Mouse (Mus musculus): ENCODE results near the gene Fbxl2.
"Not testable (repeated sequence)": the region's sequence is repeated elsewhere in the genome, so short reads cannot be mapped to it uniquely, and the experiment has no call there.

Fbxl2 gene

DNA sequence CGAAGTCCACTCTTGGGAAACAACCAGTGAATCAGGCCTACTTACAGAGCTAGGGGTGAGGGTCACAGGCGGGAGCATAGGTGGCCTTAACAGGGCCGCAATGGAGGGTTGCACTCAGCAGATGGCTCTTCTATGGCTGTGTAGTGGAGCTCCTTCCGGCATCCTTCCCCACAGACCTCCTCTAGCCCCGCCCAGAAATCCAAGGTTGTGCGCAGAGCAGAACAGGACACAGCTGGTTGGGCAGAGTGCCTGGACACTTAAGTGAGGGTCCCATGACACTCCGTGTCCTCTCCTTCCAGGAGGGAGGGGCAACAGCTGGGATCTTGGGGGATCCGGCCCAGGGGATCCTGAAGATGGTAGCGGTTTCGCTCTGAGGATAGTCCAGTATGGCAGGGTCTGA is at the start of gene Fbxl2:
Gene Fbxl2 (minus strand): TSS at position 164 of the 400 bp plus-strand sequence.
- DNase-seq, result no peak

DNA sequence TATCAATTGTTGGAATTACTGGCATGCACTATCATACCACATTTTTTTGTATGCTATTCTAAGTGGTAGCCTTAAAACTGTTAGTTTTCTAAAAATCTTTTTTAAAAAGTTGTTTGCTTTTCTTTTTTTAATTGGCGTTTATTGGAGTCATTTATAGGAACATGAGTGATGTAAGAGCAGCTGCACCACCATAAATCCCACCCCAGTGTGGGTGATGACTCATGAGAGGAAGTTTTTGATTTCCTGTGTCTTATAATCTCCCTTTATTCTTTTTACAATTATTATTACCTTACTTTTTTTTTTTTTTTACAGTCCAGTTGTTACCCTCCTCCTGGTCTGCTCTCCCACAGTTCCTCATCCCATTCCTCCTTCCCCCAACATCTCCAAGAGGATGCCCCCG is 48.9 kb upstream of the Fbxl2 start:
- no peak for DNase-seq

DNA sequence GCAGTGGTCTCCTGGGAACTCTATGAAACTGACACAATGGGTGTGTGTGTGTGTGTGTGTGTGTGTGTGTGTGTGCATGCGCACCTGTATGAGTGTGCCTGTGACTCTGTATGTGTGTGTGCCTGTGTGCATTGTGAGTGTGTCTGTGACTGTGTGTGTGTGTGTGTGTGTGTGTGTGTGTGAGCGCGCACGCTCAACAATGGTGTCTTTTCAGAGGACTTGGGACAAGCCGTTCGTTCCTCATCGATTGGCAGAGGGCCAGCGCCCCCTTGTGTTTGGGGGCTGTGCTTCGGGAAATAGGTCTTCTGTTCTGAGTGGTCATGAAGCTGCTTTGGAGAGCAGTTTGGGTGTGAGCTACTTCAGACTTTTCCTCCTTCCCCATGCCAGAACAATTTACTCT is 46.2 kb upstream of the Fbxl2 start:
- not testable (repeated sequence) for DNase-seq

DNA sequence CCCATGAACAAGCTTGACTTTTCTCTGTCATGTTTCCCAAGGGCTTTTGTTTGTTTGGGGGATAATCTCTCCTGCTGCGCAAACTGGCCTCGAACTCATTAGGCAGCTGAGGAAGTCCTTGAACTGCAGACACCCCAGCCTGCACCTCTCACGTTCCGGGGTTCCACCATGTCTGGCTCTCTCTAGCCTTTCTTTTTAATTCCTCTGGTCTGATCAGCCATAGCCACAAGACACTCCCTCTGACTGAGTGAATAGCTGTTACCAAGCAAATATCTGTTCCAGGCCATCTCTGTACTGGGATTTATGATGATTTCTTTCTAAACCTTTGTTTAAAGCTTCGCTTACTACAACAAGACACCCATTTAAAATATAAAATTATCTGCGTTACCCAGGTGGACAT is 42.9 kb upstream of the Fbxl2 start:
- DNase-seq, result not testable (repeated sequence)

DNA sequence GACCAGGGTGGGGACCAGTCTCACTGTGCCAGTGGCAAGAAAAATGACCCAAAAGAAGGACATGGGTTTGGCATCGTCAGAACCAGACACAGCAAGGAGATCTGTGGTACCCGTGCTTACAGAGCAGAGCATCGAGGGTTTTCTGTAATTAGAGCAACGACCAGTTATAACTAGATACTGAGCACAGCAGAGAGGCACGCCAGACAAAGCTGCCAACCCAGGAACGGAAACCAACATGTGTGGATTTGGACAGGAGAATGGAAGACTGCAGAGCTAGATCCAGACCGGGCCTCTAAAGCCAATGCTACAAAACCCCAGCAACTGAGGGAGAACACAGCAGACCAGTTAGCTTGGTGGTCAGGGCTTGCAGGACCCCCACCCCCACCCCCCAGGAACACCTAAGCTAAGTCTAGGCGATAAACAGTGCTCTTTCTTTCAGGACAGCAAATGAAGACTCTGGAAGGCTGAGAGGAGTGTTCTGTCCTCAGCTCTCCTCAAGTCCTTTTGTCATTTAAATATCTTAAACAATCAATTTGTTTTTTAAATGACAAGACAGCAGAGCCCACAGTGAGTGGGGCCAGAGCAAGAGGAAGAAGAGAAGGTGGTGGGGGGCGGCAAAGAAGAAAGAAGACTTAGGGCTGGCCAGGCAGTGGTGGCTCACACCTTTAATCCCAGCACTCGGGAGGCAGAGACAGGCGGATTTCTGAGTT is 41.3 kb upstream of the Fbxl2 start:
- DNase-seq, result no peak

DNA sequence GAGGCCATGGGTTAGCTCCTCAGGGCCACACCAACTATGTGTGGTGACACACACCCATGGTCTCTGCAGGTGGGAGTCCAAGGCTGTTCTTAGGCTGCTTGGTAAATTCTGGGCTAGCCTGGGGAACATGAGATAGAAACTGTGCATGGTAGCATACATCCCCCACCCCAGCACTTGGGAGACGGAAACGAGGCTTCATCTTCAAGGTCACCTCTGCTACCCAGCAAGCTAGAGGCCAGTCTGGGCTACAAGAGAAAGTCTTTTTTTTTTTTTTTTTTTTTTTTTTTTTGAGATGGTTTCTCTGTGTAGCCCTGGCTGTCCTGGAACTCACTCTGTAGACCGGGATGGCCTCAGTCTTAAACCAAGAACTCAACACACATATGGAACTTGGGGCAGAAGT is 40.4 kb upstream of the Fbxl2 start:
- DNase-seq, result no peak

DNA sequence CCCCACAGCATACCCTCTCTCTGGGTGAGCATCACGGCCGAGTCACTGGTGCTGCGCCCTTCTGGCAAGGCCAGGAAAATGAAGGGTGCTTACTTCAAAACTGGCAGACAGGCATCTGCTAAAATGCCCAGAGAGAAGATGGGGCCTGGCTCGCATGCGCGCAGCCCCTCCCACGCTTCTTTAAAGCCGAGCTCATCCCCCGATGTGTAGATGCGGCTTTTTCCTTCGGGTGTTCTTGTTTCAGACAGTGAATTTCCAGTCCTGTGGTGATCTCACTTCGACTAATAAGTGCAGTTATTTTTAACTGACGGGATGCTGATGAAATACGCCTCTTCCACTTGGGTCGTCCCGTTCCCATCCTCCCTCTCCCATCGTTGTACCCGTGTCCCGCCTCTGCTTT is 27.7 kb upstream of the Fbxl2 start:
- no peak for DNase-seq

DNA sequence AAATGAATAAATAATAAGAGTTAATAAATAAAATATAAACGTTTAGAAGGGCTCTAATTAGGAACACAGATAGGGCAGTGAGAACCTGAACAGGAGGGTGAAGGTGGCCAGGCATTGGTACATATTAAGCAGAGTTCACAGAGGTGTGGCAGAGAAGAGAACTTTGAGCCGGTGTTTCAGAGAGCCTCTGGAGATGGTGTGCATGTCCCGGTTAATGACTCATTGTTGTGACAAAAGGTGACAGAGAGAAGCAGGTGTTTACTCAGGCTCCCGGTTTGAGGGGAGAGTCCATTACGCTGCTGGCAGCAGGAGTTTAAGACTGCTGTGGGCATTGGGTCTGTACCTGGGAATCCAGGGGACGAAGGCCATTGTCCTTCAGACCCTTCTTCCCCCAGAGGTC is 23.4 kb upstream of the Fbxl2 start:
- DNase-seq, result no peak

DNA sequence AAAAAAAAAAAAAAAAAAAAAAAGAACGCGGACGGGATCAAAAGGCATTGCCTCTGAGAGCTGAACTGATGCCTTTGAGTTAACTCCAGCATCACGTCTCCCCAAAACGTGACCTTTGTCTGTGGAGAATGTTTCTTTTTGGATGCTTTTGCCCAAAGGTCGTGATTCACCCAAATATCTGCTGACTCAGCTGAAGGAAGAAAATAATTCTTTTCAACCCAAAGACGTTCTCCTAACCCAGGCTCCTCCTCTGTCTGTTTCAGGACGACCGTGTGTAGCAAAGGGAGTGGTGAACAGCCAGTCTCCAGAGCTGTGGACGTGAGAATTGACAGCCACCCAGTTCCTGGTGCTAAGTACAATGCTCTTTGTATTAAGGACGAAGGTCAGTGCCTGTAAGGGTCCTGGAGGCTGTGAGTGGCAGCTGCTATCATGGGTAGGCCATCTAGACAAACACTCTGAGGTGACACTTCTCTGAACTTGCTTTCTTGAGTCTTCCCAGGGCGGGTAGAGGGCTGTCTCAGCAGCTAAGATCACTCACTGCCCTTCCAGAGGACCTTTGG is 22.6 kb upstream of the Fbxl2 start:
- DNase-seq, result no peak

DNA sequence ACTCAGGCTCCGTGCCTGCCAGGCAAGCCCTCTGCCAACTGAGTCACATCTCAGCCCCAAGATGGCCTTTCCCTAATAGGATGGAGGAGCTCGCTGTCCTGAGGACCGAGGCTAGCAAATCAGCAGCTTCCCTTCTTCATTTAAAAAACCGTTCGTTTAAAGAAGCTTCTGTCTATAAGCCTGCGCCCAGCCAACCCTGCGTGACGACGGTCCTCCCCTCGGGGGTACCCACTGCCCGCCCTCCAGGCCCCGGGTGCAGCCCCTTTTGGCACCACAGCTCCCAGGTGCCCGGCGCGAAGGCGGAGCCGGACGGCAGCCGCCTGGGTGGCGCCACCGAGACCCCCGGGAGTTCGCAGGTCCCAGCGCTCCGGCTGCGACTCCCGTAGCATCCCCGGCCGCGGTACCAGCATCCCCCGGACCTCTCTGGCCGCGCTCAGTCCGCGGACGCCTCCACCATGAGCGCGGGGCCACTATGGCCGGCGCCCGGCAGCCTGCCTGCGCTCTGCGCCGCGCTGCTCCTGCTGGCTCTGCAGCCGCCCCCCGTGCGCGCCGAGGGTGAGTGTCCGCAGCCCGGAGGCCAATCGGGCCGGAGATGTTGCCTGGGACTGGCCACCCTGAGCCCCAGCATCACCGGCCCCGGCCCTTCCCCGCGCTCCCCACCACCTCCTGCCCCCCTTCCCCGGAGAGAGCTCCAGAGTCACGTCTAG is 11.3 kb upstream of the Fbxl2 start, which contains the start of gene Susd5:
Gene Susd5 (plus strand): TSS at position 51 of the 707 bp plus-strand sequence.
- no peak for DNase-seq

DNA sequence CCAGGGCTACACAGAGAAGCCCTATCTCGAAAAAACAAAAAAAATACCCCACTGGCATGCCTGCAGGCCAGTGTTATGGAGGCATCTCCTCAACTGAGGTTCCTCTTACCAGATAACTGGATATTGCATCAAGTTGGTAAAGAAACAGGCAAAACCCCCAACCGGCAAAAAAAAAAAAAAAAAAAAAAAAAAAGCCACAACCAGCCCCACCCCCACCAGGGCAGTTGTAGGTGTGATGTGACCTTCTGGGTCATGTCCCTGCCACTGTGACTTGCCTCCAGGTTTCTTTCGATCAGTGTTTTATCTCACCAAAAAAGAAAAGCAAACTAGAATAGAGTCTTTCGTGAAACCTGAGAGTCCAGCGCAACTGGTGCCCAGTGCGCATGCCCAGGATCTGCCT is 6.9 kb upstream of the Fbxl2 start:
- no peak for DNase-seq

DNA sequence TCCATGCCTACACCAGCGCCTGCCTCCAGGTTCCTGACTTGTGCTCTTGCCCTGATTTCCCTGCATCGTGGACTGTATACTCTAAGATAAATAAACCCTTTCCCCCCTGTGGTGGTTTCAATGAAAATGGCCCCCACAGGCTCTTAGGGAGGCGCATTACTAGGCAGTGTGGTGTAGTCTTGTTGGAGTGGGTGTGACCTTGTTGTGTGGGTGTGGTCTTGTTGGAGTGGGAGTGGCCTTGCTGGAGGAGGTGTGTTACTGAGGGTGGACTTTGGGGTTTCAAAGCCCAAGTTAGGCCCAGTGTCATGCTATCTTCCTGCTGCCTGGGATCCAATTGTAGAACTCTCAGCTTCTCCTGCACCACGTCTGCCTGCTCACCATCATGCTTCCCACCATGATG is 6.0 kb upstream of the Fbxl2 start:
- DNase-seq, result no peak

DNA sequence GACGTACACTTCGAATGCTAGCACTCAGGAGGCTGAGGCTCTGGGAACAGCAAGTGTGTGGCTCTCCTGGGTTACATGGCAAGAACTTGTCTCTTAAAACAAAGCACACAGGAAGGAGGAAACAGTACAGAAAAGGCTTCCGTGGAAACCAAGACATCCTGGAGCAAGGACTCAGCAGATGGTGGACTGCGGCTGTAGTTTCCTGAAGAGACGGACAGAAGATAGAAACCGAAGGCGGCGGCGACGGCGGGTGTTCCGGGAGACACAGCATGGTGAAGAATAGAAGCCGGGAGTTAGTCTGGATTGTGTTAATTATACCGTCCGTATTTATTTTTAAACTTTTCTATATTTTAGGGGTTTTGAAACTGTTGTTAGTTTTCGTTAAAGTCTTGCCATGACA is 4.8 kb upstream of the Fbxl2 start:
- DNase-seq, result no peak

DNA sequence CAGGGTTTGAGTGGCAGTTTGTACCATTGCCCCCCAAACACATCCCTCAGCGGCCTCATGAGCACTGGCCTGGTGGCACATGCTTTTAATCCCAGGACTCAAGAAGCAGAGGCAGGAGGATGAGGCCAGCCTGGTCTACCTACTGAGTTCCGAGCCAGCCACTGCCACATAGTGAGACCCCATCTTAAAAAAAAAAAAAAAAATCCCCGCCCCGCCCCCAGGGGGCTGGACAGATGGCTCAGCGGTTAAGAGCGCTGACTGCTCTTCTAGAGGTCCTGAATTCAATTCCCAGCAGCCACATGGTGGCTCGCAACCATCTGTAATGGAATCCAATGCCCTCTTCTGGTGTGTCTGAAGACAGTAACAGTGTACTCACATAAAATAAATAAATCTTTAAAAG is 4.1 kb upstream of the Fbxl2 start:
- no peak for DNase-seq

DNA sequence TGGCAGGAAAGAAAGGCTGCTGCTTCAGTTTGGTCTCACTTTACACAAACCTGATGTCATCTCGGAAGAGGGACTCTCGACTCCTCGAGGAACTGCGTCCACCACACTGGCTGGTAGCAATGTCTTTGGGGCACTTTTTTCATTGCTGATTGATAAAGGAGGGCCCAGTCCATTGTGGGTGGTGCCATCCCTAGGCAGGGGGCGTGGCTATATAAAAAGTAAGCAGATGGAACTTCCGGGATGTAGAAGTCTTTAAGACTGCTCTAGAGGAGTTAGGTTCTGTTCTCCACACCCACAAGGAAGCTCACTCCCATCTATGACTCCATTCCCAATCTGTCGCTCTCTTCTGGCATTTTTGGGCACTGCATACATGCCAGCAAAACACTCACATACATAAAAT is 685 bp upstream of the Fbxl2 start:
- no peak for DNase-seq

DNA sequence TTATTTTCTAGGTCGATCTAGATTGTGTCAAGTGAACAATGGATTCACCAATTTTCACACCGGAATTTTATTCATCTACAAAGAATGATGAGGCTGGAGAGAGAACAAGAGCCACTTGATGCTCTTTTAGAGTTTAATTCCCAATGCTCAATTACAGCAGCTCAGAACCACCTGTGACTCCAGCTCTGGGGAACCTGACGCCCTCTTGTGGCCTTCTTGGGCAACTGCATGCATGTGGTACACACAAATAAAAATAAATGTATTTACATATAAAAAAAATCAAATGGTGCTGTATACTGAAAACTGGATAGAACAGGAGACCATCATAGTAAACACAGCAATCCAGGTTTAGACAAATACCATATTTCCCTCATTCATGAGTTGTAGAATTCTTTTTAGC is 1.5 kb downstream of the Fbxl2 start:
- no peak for DNase-seq

DNA sequence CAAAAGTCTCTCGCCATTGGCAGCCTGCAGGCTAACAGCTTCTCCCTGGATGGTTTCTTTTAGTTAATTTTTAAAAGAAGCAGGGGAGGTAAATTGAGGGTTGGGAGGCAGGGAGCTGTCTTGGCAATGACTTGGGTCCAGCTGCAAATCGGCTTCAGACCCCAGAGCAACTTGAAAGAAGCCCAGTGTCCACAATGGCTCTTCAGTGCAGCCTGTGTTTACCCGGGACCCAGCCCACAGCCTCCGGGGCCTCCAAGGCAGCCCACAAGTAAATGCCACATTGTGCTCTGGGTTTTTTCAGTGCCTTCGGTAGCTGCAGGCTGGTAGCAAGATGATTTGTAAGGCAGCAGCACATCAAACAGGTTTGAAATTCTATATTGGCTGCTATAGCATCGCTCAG is 3.5 kb downstream of the Fbxl2 start:
- no peak for DNase-seq

DNA sequence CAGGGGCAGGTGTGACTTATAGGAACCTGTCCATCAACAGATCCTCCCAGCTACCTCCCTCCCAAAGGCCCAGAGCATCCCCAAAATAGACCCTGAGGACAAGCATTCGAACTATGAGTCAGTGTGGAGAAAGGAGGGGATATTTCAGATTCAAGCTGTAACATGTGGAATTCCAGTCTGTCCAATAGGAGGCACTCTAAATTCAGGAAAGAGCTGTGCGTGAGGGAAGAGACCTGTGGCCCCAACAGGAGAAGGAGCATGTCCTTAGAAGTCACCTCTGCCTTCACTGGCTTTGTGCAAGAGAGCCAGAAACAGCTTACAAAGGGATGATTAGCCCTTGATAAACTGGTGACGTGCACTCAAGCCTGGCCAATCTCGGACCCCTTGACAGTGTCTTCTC is 5.0 kb downstream of the Fbxl2 start:
- no peak for DNase-seq

DNA sequence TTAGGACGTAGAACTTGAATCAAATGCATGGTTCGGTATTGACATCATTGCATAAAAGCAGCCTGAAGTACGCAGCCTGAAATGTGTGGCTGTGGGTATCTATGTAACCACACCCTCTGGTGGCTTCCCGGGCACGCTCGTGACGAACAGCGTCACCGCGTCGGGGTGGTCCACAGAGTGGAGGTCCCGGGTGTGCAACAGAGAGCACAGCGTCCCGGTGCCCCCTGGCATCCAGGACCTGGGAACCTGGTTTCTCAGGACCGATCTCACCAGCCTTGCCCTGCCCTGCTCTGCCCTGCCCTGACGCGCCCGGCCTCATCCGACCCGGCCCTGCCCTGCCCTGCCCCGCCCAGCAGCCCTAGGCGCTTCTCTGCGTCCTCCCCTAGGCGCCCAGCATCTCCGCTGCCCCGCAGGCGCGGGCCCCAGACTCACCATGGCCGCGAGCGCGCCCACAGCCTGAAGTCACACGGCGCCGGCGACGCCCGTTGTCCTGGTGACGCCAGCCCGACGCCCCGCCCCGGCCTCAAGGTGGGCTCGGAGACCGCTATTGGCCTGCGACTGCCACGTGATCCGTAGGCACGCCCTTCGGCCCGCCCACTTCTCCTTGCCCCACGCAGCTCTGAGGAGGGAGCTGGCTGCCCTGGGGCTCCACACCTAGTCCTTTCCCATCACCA is 19.6 kb downstream of the Fbxl2 start:
- peak; percentile 51 to 57 for DNase-seq

DNA sequence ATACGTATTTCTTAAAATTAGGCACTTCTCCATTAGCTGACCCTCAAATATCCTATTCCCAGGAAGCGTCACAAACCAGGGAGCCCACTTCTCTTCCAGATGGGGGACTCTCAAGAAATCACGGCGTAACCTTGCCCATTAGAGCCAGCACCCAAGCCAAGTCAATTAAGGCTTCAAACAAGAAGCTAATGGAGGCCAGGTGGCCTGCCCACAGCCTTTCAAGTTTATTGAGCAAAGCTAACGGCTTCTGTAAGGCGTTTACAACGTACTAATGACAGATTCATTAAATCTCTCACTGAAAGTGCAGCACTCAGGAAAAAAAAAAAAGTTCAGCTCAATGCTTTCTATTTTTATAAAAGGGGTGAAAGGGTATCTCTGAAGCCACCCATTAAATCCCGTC is 20.1 kb downstream of the Fbxl2 start:
- DNase-seq, result no peak

DNA sequence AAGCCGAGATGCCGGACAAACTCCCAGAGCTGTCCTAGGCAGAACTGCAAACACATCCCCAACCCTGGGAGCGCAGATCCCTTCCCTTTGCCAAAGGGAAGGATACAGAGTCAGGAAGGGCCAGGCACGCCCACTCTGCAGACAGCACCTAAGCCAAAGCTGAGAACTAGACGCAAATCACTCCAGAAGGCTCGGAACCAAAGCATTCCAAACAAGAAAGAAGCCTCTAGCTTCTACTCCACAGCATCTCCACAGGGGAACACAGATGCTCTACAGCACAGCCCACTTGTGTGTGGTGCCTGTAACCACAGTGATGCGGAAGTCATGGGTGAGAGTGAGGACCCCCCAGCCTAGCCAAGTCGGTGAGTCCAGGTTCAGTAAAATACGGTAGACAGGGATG is 20.8 kb downstream of the Fbxl2 start:
- DNase-seq, result no peak

DNA sequence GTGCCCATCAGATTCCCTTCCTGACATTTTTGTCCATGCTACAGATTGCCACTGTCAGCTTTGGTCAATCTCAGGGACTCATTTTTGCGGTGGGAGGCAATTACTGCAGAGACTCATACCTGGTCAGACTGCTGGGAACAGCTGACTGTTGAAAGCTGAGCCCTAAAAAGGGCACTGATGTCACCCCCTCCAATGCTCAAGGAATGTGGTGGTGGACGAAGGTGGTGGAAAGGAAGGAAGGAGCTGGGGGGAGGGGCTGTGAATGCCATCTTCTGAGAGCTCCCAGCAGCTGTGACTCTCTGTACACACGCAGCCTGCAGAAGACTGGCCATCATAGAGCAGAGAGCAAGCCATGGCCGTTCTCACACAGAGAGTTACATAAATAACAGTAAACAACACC is 23.9 kb downstream of the Fbxl2 start:
- no peak for DNase-seq

DNA sequence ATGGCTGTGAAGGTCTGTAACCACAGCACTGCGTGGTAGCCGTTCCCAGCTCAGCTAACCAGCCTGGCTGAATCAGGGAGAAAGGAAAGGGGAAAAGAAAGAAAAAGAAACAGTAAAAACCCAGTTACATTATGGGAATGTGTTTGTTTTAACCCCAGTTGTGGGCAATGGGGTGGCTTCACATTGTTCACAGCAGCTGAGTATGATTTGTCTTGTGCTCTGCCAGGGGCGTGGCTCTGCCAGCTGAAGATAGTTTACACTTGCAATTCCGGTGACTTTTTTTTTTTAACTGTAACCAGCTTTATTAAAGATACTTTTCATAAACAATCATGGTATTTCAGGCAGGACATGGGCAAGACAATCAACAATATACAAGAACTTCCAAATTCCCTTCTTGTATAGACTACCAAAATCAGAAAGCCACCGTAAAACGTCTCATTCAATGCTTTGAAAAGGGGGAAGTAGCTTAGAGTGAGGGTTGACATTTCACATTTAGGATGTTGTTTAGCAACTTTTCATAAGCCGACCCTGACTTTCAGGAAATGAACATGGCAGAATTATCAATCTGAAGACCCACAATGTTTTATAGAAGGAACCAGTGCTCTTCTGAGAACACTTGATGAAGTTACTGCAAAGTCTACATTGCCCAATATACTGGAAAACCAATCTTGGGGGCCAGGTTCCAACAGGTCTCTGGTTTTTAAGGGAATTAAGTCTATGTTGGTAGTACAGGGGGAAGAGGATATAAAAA is 26.8 kb downstream of the Fbxl2 start:
- no peak for DNase-seq
